25 mouse cellular contexts compared by ENCODE assay signal in genomic region chr10:70766450-70766849, GRCm38 (mm10).
DNase-seq lines count a peak whose midpoint lies in the region; ATAC-seq and TF ChIP-seq lines count a peak whose summit lies in the region.
"Had no signal": no experiment of that assay in that cellular context is flagged by ENCODE, and none has a peak within 500 bp of the region (broad histone marks: within the 10 kb centered on the region; RNA-seq: fewer than 3 reads in every experiment).

No protein-coding gene starts in this region.

- no peak for TF ChIP-seq CTCF in olfactory bulb, adult 2 months (IDR thresholded peaks at IDR 0.05; ENCODE audit: insufficient read depth, low read depth, low read length)

- peak; percentile 11 for DNase-seq in cerebellum, adult 9-11 months
- DNase-seq in cerebellum, postnatal 10 days: no peak
- DNase-seq in layer of hippocampus, adult 8-10 months (ENCODE audit: low spot score in 2 of 2): peak; percentile 30 to 52
- DNase-seq in layer of hippocampus, adult 9-10 months (ENCODE audit: low spot score): no peak
- DNase-seq: adrenal gland, postnatal 36 days; cerebellum, postnatal 14 days; forebrain, postnatal 0 days; kidney, adult 8-10 months; kidney, postnatal 14 days; liver, embryonic 13.5 days; lung, embryonic 14.5 days; lung, postnatal 36 days; retina, postnatal 1 day had no signal

- no peaks in the 10 kb centered on the region for H3K4me1 ChIP-seq in neural tube, embryonic 12.5 days
- peaks cover 9% of the 10 kb centered on the region; the same call in 1 of the 2 replicates for H3K4me1 ChIP-seq in neural tube, embryonic 15.5 days
- H3K4me1 ChIP-seq in olfactory bulb, adult 2 months (ENCODE audit: control insufficient read depth, insufficient read depth, low read length): peaks cover 7% of the 10 kb centered on the region
- H3K4me1 ChIP-seq: embryonic facial prominence, embryonic 13.5 days; forebrain, embryonic 10.5 days; heart, embryonic 13.5 days; limb, embryonic 13.5 days; liver, embryonic 13.5 days had no signal

- H3K27me3 ChIP-seq in neural tube, embryonic 12.5 days (replicated peaks): no peaks in the 10 kb centered on the region
- no peaks in the 10 kb centered on the region for H3K27me3 ChIP-seq in neural tube, embryonic 15.5 days (replicated peaks)
- H3K27me3 ChIP-seq: CH12.LX; embryonic facial prominence, embryonic 13.5 days; heart, embryonic 13.5 days; hindbrain, embryonic 13.5 days; limb, embryonic 13.5 days; liver, embryonic 13.5 days had no signal

- TF ChIP-seq POLR2A in olfactory bulb, adult 2 months (IDR thresholded peaks at IDR 0.05; ENCODE audit: insufficient read depth, low read depth, low read length): no peak

- H3K27ac ChIP-seq in neural tube, embryonic 12.5 days: no peak overlapping the region
- no peak overlapping the region for H3K27ac ChIP-seq in neural tube, embryonic 15.5 days (replicated peaks)
- H3K27ac ChIP-seq in olfactory bulb, adult 2 months (ENCODE audit: insufficient read depth, low read depth, low read length): peak overlapping the region; percentile 55
- H3K27ac ChIP-seq: embryonic facial prominence, embryonic 13.5 days; forebrain, embryonic 10.5 days; heart, embryonic 13.5 days; hindbrain, embryonic 13.5 days; limb, embryonic 13.5 days; liver, embryonic 13.5 days; stomach, postnatal 0 days had no signal

- H3K9ac ChIP-seq in neural tube, embryonic 12.5 days: no peak overlapping the region
- H3K9ac ChIP-seq in neural tube, embryonic 15.5 days (replicated peaks): no peak overlapping the region
- H3K9ac ChIP-seq: embryonic facial prominence, embryonic 13.5 days; forebrain, postnatal 0 days; heart, embryonic 13.5 days; hindbrain, embryonic 13.5 days; limb, embryonic 13.5 days; liver, embryonic 13.5 days; lung, embryonic 14.5 days had no signal

- peak; percentile 80 for ATAC-seq in neural tube, embryonic 12.5 days (ENCODE audit: low FRiP score, low read depth)
- no peak for ATAC-seq in neural tube, embryonic 15.5 days (ENCODE audit: low FRiP score)
- ATAC-seq in CD4-positive, CD25-positive, alpha-beta regulatory T cell, adult 4 months: no peak
- ATAC-seq: forebrain, postnatal 0 days; inflammation-experienced regulatory T-cells, adult 6 months had no signal

- 0 out of 2 replicates have a peak, but pooled peaks cover 3% of the 10 kb centered on the region for H3K9me3 ChIP-seq in neural tube, embryonic 12.5 days
- no peaks in the 10 kb centered on the region for H3K9me3 ChIP-seq in neural tube, embryonic 15.5 days (replicated peaks)
- H3K9me3 ChIP-seq: embryonic facial prominence, embryonic 13.5 days; forebrain, embryonic 10.5 days; heart, embryonic 13.5 days; hindbrain, embryonic 13.5 days; limb, embryonic 13.5 days had no signal

- no peaks in the 10 kb centered on the region for H3K36me3 ChIP-seq in neural tube, embryonic 12.5 days
- no peaks in the 10 kb centered on the region for H3K36me3 ChIP-seq in neural tube, embryonic 15.5 days
- H3K36me3 ChIP-seq: embryonic facial prominence, embryonic 13.5 days; forebrain, embryonic 10.5 days; heart, embryonic 13.5 days; hindbrain, embryonic 13.5 days; limb, embryonic 13.5 days; liver, embryonic 13.5 days had no signal

- no peak overlapping the region for H3K4me3 ChIP-seq in neural tube, embryonic 12.5 days
- no peak overlapping the region for H3K4me3 ChIP-seq in neural tube, embryonic 15.5 days (replicated peaks)
- H3K4me3 ChIP-seq in olfactory bulb, adult 2 months (ENCODE audit: insufficient read depth, low read depth, low read length): no peak overlapping the region
- H3K4me3 ChIP-seq: embryonic facial prominence, embryonic 13.5 days; forebrain, embryonic 10.5 days; heart, embryonic 13.5 days; hindbrain, embryonic 13.5 days; limb, embryonic 13.5 days; liver, embryonic 13.5 days had no signal

- H3K4me2 ChIP-seq in neural tube, embryonic 12.5 days (replicated peaks): no peak overlapping the region
- H3K4me2 ChIP-seq in neural tube, embryonic 15.5 days: no peak overlapping the region
- H3K4me2 ChIP-seq: embryonic facial prominence, embryonic 13.5 days; heart, embryonic 13.5 days; hindbrain, embryonic 13.5 days; limb, embryonic 13.5 days; liver, embryonic 13.5 days; lung, embryonic 14.5 days had no signal

- WGBS in neural tube, embryonic 12.5 days: 16% methylated on average over 8 of the region's 8 CpGs
- WGBS in neural tube, embryonic 15.5 days: 11% methylated on average over 8 of the region's 8 CpGs
- 27% methylated on average over 8 of the region's 8 CpGs for WGBS in olfactory bulb, adult 2 months

Comparison
In these comparisons a context has a peak if more than half of its experiments do, and no peak if none do; other contexts are left out.
1. DNase-seq: peak in cerebellum, adult 9-11 months (single experiment) and layer of hippocampus, adult 8-10 months (2 of 2); none in cerebellum, postnatal 10 days (0 of 2) and layer of hippocampus, adult 9-10 months (single experiment).